Mouse (Mus musculus) kidney, postnatal 0 days (tissue): Measurements from ENCODE around the gene Zfp654. TPM values are rescaled to one million over a fixed set of nuclear protein-coding genes. Genes with fewer than 3 reads are reported as not detected.

Experiments
- ATAC-seq: fragments of 200-750 bp; cut with Nextera tagmentation; replicated peaks from 2 replicates; pipeline ENCODE4 v1.8.0; 2017; ENCODE audit warnings: low read depth, moderate number of reproducible peaks, moderate TSS enrichment, moderate library complexity; ENCODE audit not compliant: low FRiP score
- DNase-seq: peaks from one replicate; pipeline ENCODE4 v3.0.0-alpha.2; 2016; ENCODE audit warnings: low spot score
- H3K27ac ChIP-seq: fragments of 300-500 bp; sonication (generic); 2 replicates; pipeline ENCODE4 v1.5.1; 2014; ENCODE audit warnings: mild to moderate bottlenecking
- H3K27me3 ChIP-seq: fragments of 300-500 bp; sonication (generic); 2 replicates; pipeline ENCODE4 v1.6.1; 2014; ENCODE audit warnings: low read length, mixed read lengths; ENCODE audit not compliant: insufficient read depth
- H3K36me3 ChIP-seq: fragments of 300-500 bp; sonication (generic); 2 replicates; pipeline ENCODE4 v1.6.1; 2014; ENCODE audit warnings: low read length, mixed read lengths; ENCODE audit not compliant: insufficient read depth
- H3K4me1 ChIP-seq: fragments of 300-500 bp; sonication (generic); replicated peaks from 2 replicates; pipeline ENCODE4 v1.6.1; 2014; ENCODE audit warnings: antibody characterized with exemption, low read length, mixed read lengths; ENCODE audit not compliant: insufficient read depth
- H3K4me2 ChIP-seq: fragments of 300-500 bp; sonication (generic); 2 replicates; pipeline ENCODE4 v1.6.1; 2014; ENCODE audit warnings: mild to moderate bottlenecking, low read length, moderate library complexity, mixed read lengths
- H3K4me3 ChIP-seq: fragments of 300-500 bp; sonication (generic); replicated peaks from 2 replicates; pipeline ENCODE4 v1.5.1; 2014; ENCODE audit warnings: low read depth, low read length
- H3K9ac ChIP-seq: fragments of 300-500 bp; sonication (generic); 2 replicates; pipeline ENCODE4 v1.6.1; 2014; ENCODE audit warnings: low read depth, low read length
- H3K9me3 ChIP-seq: fragments of 300-500 bp; sonication (generic); replicated peaks from 2 replicates; pipeline ENCODE4 v1.6.1; 2016; ENCODE audit warnings: low read length, inconsistent platforms, mixed read lengths
- CTCF ChIP-seq: IDR thresholded peaks from 2 replicates; pipeline ENCODE4 v1.5.1; 2016; ENCODE audit warnings: antibody characterized with exemption, low read depth, mild to moderate bottlenecking, moderate library complexity
- WGBS: fragments of 180-500 bp; shearing (Covaris S2); extraction: QIAGEN DNeasy Blood & Tissue Kit; methylation state at CpG from one replicate; pipeline ENCODE4 v1.1.7; 2014; 5-methylcytosine and 5-hydroxymethylcytosine counted together
- polyA plus RNA-seq: library from polyadenylated mRNA; unstranded; fragments of >200 nt; fragmentation: Nextera tagmentation; extraction: Ambion mirVana; gene quantifications from 2 replicates; pipeline ENCODE4 v1.2.1, GENCODE M21; 2015

The Zfp654 gene
- polyA plus RNA-seq, 1 experiment from 2014 or later = 5.1 TPM

DNA sequence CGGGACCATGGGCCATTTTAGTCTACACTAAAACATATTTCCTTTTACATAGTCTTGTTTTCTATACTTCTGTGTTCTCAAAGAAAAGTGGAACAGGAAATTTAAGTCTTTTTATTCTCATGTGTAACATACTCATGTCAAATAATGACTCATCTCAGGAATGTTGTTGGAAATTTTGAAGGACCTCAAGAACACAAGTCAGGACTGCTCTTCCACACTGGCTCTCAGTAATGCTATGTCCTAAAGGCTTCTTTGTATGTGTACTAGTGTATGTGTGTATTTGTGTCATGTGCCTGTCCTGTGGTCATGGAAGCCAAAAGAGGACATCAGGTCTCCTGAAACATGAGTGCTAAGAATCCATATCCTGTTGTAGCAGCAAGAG, 92.2 kb downstream of the Zfp654 start:
- no peak overlapping the region for H3K4me3 ChIP-seq
- TF ChIP-seq CTCF = no peak
- 0 out of 2 replicates have a peak, but pooled peaks cover 11% of the 10 kb centered on the region for H3K36me3 ChIP-seq
- no peaks in the 10 kb centered on the region for H3K27me3 ChIP-seq
- H3K4me2 ChIP-seq = no peak overlapping the region
- no peak for DNase-seq
- no peaks in the 10 kb centered on the region for H3K4me1 ChIP-seq
- ATAC-seq = no peak
- no peak overlapping the region for H3K9ac ChIP-seq
- peaks cover 11% of the 10 kb centered on the region for H3K9me3 ChIP-seq
- H3K27ac ChIP-seq = no peak overlapping the region
- 58% methylated on average over 1 of the region's 1 CpGs for WGBS

DNA sequence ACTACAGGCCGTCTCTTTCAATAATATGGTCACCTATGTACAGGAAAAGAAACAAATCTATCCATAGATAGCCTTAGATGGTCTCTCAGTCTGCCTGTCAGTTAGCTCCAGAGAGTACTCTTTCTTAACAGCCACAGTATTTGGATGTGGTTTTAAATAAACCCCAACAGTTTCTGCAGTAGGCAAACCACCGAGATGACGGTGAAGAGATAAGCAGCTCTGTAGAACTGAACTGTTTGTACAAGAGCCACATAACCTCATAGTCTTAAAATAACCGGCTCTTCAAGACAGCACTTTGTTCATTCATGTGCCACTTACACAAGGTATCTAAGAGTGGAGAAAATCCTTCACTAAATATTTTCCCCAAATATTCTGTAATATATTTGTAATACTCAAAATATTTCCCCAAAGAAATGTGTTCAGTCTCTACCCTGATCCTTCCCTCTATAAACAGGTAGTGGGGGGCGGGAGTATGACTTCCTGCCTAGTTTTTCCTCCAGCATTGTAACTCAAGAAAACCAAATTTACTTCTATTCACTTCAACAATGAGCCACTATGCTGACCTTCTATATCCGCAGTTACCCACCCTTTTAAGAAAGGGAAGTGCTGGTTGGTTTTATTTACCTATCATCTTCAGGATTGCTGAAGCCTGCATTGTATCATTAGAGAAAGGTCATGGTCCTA, 92.7 kb downstream of the Zfp654 start:
- 53% methylated on average over 6 of the region's 6 CpGs for WGBS
- Histone ChIP-seq H3K4me3 (no peak overlapping the region), H3K27me3 (no peaks in the 10 kb centered on the region), H3K27ac (no peak overlapping the region), H3K9me3 (peaks cover 11% of the 10 kb centered on the region), H3K36me3 (0 out of 2 replicates have a peak, but pooled peaks cover 9% of the 10 kb centered on the region), H3K9ac (no peak overlapping the region), H3K4me2 (no peak overlapping the region), H3K4me1 (no peaks in the 10 kb centered on the region)
- TF ChIP-seq CTCF = no peak
- DNase-seq = no peak
- no peak for ATAC-seq

DNA sequence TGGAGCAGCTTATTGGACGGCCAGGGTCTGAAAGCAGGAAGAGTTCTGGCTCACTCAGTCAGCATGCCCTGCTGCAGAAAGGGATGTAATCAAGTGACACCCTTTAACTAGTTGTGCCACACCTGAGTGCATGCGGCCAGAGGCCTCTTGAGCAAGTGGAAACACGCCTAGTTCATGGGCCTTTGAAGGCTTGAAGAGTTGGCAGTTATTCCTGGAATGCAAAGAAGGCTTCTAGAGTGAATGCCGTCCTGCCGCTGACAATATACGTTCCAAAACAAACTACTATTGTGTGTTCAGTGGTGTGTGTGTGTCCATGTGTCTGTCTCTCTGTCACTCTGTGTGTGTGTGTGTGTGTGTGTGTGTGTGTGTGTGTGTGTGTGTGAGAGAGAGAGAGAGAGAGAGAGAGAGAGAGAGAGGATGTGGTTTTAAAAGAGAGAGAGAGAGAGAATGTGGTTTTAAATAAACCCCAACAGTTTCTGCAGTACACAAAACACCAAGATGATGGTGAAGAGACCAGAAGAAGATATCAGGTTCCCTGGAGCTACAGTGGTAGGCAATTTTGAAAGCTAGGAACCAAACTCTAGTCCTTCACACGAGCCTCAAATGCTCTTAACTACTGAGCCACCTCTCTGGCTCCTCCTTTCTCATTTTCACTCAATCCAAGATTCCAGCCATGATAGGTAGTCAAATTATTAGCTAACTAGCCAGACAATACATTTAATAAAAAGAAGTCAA, 93.6 kb downstream of the Zfp654 start:
- ATAC-seq (no peak; the same call in 1 of the 2 replicates), DNase-seq (no peak)
- Histone ChIP-seq H3K4me1 (no peaks in the 10 kb centered on the region), H3K27me3 (no peaks in the 10 kb centered on the region), H3K4me3 (no peak overlapping the region), H3K27ac (no peak overlapping the region), H3K36me3 (0 out of 2 replicates have a peak, but pooled peaks cover 1% of the 10 kb centered on the region), H3K4me2 (no peak overlapping the region), H3K9me3 (peaks cover 9% of the 10 kb centered on the region; the same call in 1 of the 2 replicates), H3K9ac (no peak overlapping the region)
- WGBS = 66% methylated on average over 7 of the region's 7 CpGs
- no peak for TF ChIP-seq CTCF

DNA sequence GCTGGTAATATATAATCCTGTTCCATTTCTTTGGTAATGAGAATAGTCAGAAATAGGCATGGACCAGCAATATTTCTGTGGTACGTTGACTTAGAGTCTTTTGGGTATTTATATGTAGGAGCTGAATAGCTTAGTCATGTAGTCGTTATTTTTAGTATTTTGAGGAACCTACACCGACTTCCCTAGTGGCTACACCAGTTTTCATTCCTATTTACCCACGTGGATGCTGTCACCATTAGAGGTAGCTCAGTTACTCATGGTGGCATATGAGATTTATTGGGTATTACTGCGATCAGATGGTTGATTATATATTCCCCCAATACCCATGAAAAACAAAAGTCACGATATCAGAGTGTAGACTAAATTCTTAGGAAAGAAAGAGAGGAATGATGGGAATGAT, 95.1 kb downstream of the Zfp654 start:
- TF ChIP-seq CTCF = no peak
- Histone ChIP-seq H3K4me2 (no peak overlapping the region), H3K9me3 (0 out of 2 replicates have a peak, but pooled peaks cover under 1% of the 10 kb centered on the region), H3K27me3 (no peaks in the 10 kb centered on the region), H3K27ac (no peak overlapping the region), H3K36me3 (no peaks in the 10 kb centered on the region), H3K4me3 (no peak overlapping the region), H3K9ac (no peak overlapping the region), H3K4me1 (no peaks in the 10 kb centered on the region)
- DNase-seq (no peak), ATAC-seq (no peak)
- WGBS = 73% methylated on average over 6 of the region's 6 CpGs

DNA sequence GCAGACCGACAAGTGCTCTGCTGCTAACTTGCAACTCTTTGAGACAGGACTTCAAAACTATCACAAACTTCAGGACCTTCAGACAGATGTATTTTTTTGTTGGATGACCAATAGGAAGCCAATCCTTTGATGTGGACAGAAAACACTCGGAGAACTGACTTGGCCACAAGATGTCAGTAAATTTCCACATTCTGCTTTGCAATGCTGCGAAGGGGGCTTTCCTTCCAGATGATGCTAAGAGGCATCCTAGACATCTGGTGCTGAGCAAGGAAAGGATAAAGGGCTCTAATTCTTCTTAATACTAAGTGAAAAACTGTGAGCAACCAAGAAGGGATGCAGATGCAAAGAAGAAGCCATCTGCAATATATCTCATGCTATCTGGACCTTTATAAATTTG, 96.7 kb downstream of the Zfp654 start:
- no peak overlapping the region for H3K4me3 ChIP-seq
- ATAC-seq (no peak), DNase-seq (peak; percentile 87)
- no peak overlapping the region for H3K27ac ChIP-seq
- no peak overlapping the region for H3K4me2 ChIP-seq
- no peaks in the 10 kb centered on the region for H3K36me3 ChIP-seq
- no peaks in the 10 kb centered on the region for H3K9me3 ChIP-seq
- WGBS = 28% methylated on average over 3 of the region's 3 CpGs
- H3K4me1 ChIP-seq = no peaks in the 10 kb centered on the region
- no peak overlapping the region for H3K9ac ChIP-seq
- H3K27me3 ChIP-seq = no peaks in the 10 kb centered on the region
- TF ChIP-seq CTCF = peak; percentile 81

DNA sequence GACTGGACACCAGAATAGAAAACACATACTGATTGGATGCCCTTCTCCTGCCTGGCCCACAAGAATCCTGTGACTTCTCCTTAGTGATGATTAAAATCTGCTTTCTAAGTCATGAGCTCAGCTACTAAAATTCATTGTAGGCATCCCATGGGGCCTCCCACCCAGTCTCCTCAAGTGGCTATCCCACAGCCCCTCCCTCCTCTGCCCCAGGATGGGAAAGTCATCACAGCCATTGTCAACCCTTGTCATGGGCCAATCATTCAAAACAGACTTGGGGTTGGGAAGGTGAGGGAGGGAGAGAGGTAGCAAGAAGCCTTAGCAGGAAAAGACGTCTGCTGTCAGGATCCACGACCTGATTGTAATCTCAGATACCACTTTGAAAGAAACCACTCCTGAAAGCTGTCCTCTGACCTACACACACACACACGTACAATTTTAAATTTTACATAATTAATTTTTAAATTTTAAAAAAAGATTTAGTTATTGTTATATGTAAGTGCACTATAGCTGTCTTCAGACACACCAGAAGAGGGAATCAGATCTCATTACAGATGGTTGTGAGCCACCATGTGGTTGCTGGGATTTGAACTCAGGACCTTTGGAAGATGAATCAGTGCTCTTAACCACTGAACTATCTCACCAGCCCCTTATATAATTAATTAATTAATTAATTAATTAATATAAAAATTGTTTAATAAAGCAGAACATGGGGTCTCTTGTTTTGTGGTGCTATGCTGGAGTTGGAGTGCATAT, 97.3 kb downstream of the Zfp654 start:
- Histone ChIP-seq H3K27ac (no peak overlapping the region), H3K9ac (no peak overlapping the region), H3K9me3 (no peaks in the 10 kb centered on the region), H3K4me2 (no peak overlapping the region), H3K4me3 (no peak overlapping the region), H3K4me1 (no peaks in the 10 kb centered on the region), H3K27me3 (no peaks in the 10 kb centered on the region), H3K36me3 (no peaks in the 10 kb centered on the region)
- no peak for DNase-seq
- no peak for TF ChIP-seq CTCF
- ATAC-seq = no peak
- WGBS = 46% methylated on average over 3 of the region's 3 CpGs
